In genomic region chr14:54994869-54995186, GRCm38 (mm10) we compare ENCODE assay signal across 12 mouse cellular contexts. TPM values are rescaled to one million over a fixed set of nuclear protein-coding genes. Genes with fewer than 3 reads are reported as not detected.
DNase-seq lines count a peak whose midpoint lies in the region; ATAC-seq lines count a peak whose summit lies in the region.
"Had no signal": no experiment of that assay in that cellular context is flagged by ENCODE, and none has a peak within 500 bp of the region (broad histone marks: within the 10 kb centered on the region; RNA-seq: fewer than 3 reads in every experiment).

No protein-coding gene starts in this region.

- H3K9ac ChIP-seq in neural tube, embryonic 13.5 days = no peak overlapping the region
- H3K9ac ChIP-seq in forebrain, embryonic 16.5 days (replicated peaks; ENCODE audit: low read depth, low read length) = 0 out of 2 replicates have a peak overlapping the region, but pooled peaks have one; percentile 12
- H3K9ac ChIP-seq in hindbrain, embryonic 16.5 days (ENCODE audit: low read depth, low read length) = no peak overlapping the region
- H3K9ac ChIP-seq in neural tube, embryonic 15.5 days (replicated peaks) = no peak overlapping the region

- H3K9me3 ChIP-seq in neural tube, embryonic 13.5 days = no peaks in the 10 kb centered on the region
- H3K9me3 ChIP-seq in forebrain, embryonic 16.5 days (ENCODE audit: control insufficient read depth, low read length) = no peaks in the 10 kb centered on the region
- H3K9me3 ChIP-seq in hindbrain, embryonic 16.5 days (ENCODE audit: control insufficient read depth, low read length) = no peaks in the 10 kb centered on the region
- H3K9me3 ChIP-seq in neural tube, embryonic 15.5 days (replicated peaks) = no peaks in the 10 kb centered on the region

- no peaks in the 10 kb centered on the region for H3K27me3 ChIP-seq in neural tube, embryonic 13.5 days
- H3K27me3 ChIP-seq in forebrain, embryonic 16.5 days (replicated peaks; ENCODE audit: control insufficient read depth, insufficient read depth, low read length) = no peaks in the 10 kb centered on the region
- H3K27me3 ChIP-seq in hindbrain, embryonic 16.5 days (replicated peaks; ENCODE audit: control insufficient read depth, insufficient read depth, low read length) = no peaks in the 10 kb centered on the region
- no peaks in the 10 kb centered on the region for H3K27me3 ChIP-seq in neural tube, embryonic 15.5 days (replicated peaks)

- peaks cover 21% of the 10 kb centered on the region for H3K4me1 ChIP-seq in neural tube, embryonic 13.5 days (replicated peaks)
- H3K4me1 ChIP-seq in forebrain, embryonic 16.5 days (replicated peaks; ENCODE audit: control insufficient read depth, insufficient read depth, low read length) = peaks cover 33% of the 10 kb centered on the region
- H3K4me1 ChIP-seq in hindbrain, embryonic 16.5 days (ENCODE audit: control insufficient read depth, insufficient read depth, low read depth, low read length) = peaks cover 14% of the 10 kb centered on the region
- H3K4me1 ChIP-seq in neural tube, embryonic 15.5 days = peaks cover 17% of the 10 kb centered on the region

- H3K27ac ChIP-seq in neural tube, embryonic 13.5 days (replicated peaks) = peak overlapping the region; percentile 70; the same call in 1 of the 2 replicates
- peak overlapping the region; percentile 94 for H3K27ac ChIP-seq in forebrain, embryonic 16.5 days (ENCODE audit: low read length)
- peak overlapping the region; percentile 82 for H3K27ac ChIP-seq in hindbrain, embryonic 16.5 days (ENCODE audit: low read depth, low read length)
- H3K27ac ChIP-seq in neural tube, embryonic 15.5 days (replicated peaks) = peak overlapping the region; percentile 79
- H3K27ac ChIP-seq: kidney, postnatal 0 days had no signal

- H3K4me2 ChIP-seq in neural tube, embryonic 13.5 days = no peak overlapping the region
- no peak overlapping the region for H3K4me2 ChIP-seq in forebrain, embryonic 16.5 days (ENCODE audit: low read length)
- H3K4me2 ChIP-seq in hindbrain, embryonic 16.5 days (ENCODE audit: low read length) = no peak overlapping the region
- H3K4me2 ChIP-seq in neural tube, embryonic 15.5 days = no peak overlapping the region

- DNase-seq in neural tube, embryonic 10.5 days (ENCODE audit: extremely low spot score, low spot score) = no peak
- no peak for DNase-seq in urinary bladder, adult 18-20 months (ENCODE audit: low spot score in 2 of 2)
- DNase-seq in urinary bladder, postnatal 25 days (ENCODE audit: low spot score) = no peak
- DNase-seq: lung, postnatal 10 days; thymus, adult 18-20 months had no signal

- peak; percentile 29; the same call in 1 of the 2 replicates for ATAC-seq in neural tube, embryonic 13.5 days (ENCODE audit: low read depth)
- 0 out of 2 replicates have a peak, but pooled peaks have one; percentile 1 for ATAC-seq in forebrain, embryonic 16.5 days
- ATAC-seq in hindbrain, embryonic 16.5 days = peak; percentile 12; the same call in 1 of the 2 replicates
- no peak for ATAC-seq in neural tube, embryonic 15.5 days (ENCODE audit: low FRiP score)
- ATAC-seq in CD4-positive, CD25-positive, alpha-beta regulatory T cell, adult 4 months = no peak

- no peaks in the 10 kb centered on the region for H3K36me3 ChIP-seq in neural tube, embryonic 13.5 days
- H3K36me3 ChIP-seq in forebrain, embryonic 16.5 days (ENCODE audit: control insufficient read depth, insufficient read depth) = no peaks in the 10 kb centered on the region
- H3K36me3 ChIP-seq in hindbrain, embryonic 16.5 days (ENCODE audit: control insufficient read depth, insufficient read depth, low read length) = no peaks in the 10 kb centered on the region
- no peaks in the 10 kb centered on the region for H3K36me3 ChIP-seq in neural tube, embryonic 15.5 days

- H3K4me3 ChIP-seq in neural tube, embryonic 13.5 days = no peak overlapping the region
- no peak overlapping the region for H3K4me3 ChIP-seq in forebrain, embryonic 16.5 days (replicated peaks; ENCODE audit: low read length)
- H3K4me3 ChIP-seq in hindbrain, embryonic 16.5 days (ENCODE audit: low read length) = no peak overlapping the region
- H3K4me3 ChIP-seq in neural tube, embryonic 15.5 days (replicated peaks) = no peak overlapping the region

RNA-seq across cellular contexts. Expression of gene Myh7, which starts 0.4 kb away (rescaled TPM):
- 7.6 and 10.3 TPM in 2 replicates for polyA plus RNA-seq in neural tube, embryonic 13.5 days (2015; fragmentation: Nextera tagmentation; extraction: Ambion mirVana)
- 6.9 and 7.4 TPM in 2 replicates for polyA plus RNA-seq in forebrain, embryonic 16.5 days (2015; fragmentation: Nextera tagmentation; extraction: Ambion mirVana)
- polyA plus RNA-seq in hindbrain, embryonic 16.5 days (2015; fragmentation: Nextera tagmentation; extraction: Ambion mirVana) = 8.5 and 10.6 TPM in 2 replicates
- 7.4 and 9.6 TPM in 2 replicates for polyA plus RNA-seq in neural tube, embryonic 15.5 days (2015; fragmentation: Nextera tagmentation; extraction: Ambion mirVana)
- not detected for polyA plus RNA-seq in CD4-positive, CD25-positive, alpha-beta regulatory T cell, adult 4 months (2017; shearing (Covaris generic))

RNA-seq across cellular contexts. Expression of gene Gm17428, which starts 18.1 kb away (rescaled TPM):
- not detected in 2 replicates for polyA plus RNA-seq in neural tube, embryonic 13.5 days (2015; fragmentation: Nextera tagmentation; extraction: Ambion mirVana)
- polyA plus RNA-seq in forebrain, embryonic 16.5 days (2015; fragmentation: Nextera tagmentation; extraction: Ambion mirVana) = not detected in 2 replicates
- not detected in 2 replicates for polyA plus RNA-seq in hindbrain, embryonic 16.5 days (2015; fragmentation: Nextera tagmentation; extraction: Ambion mirVana)
- polyA plus RNA-seq in neural tube, embryonic 15.5 days (2015; fragmentation: Nextera tagmentation; extraction: Ambion mirVana) = not detected in 2 replicates
- polyA plus RNA-seq in CD4-positive, CD25-positive, alpha-beta regulatory T cell, adult 4 months (2017; shearing (Covaris generic)) = not detected
- polyA plus RNA-seq: frontal cortex, adult 2 months; kidney, postnatal 0 days had no signal

RNA-seq across cellular contexts. Expression of gene Ngdn, which starts 20.4 kb away (rescaled TPM):
- polyA plus RNA-seq in neural tube, embryonic 13.5 days (2015; fragmentation: Nextera tagmentation; extraction: Ambion mirVana) = 56.4 and 61.9 TPM in 2 replicates
- polyA plus RNA-seq in forebrain, embryonic 16.5 days (2015; fragmentation: Nextera tagmentation; extraction: Ambion mirVana) = 58.8 and 61.2 TPM in 2 replicates
- 48.2 and 50.6 TPM in 2 replicates for polyA plus RNA-seq in hindbrain, embryonic 16.5 days (2015; fragmentation: Nextera tagmentation; extraction: Ambion mirVana)
- 47.6 and 60.4 TPM in 2 replicates for polyA plus RNA-seq in neural tube, embryonic 15.5 days (2015; fragmentation: Nextera tagmentation; extraction: Ambion mirVana)
- 100 to 1,000 TPM; 181 to 192 TPM for polyA plus RNA-seq in CD4-positive, CD25-positive, alpha-beta regulatory T cell, adult 4 months (2017; shearing (Covaris generic))

RNA-seq across cellular contexts. Expression of gene Myh6, which starts 28.1 kb away (rescaled TPM):
- 1.6 and 2.3 TPM in 2 replicates for polyA plus RNA-seq in neural tube, embryonic 13.5 days (2015; fragmentation: Nextera tagmentation; extraction: Ambion mirVana)
- 0.65 and 0.99 TPM in 2 replicates for polyA plus RNA-seq in forebrain, embryonic 16.5 days (2015; fragmentation: Nextera tagmentation; extraction: Ambion mirVana)
- polyA plus RNA-seq in hindbrain, embryonic 16.5 days (2015; fragmentation: Nextera tagmentation; extraction: Ambion mirVana) = 1.6 and 1.8 TPM in 2 replicates
- polyA plus RNA-seq in neural tube, embryonic 15.5 days (2015; fragmentation: Nextera tagmentation; extraction: Ambion mirVana) = 1.8 and 2.5 TPM in 2 replicates
- polyA plus RNA-seq in CD4-positive, CD25-positive, alpha-beta regulatory T cell, adult 4 months (2017; shearing (Covaris generic)) = not detected

RNA-seq across cellular contexts. Expression of gene Cmtm5, which starts 58.8 kb away (rescaled TPM):
- polyA plus RNA-seq in neural tube, embryonic 13.5 days (2015; fragmentation: Nextera tagmentation; extraction: Ambion mirVana) = 20.2 and 24.7 TPM in 2 replicates
- polyA plus RNA-seq in forebrain, embryonic 16.5 days (2015; fragmentation: Nextera tagmentation; extraction: Ambion mirVana) = 3.7 and 4.0 TPM in 2 replicates
- polyA plus RNA-seq in hindbrain, embryonic 16.5 days (2015; fragmentation: Nextera tagmentation; extraction: Ambion mirVana) = 17.0 and 28.5 TPM in 2 replicates
- polyA plus RNA-seq in neural tube, embryonic 15.5 days (2015; fragmentation: Nextera tagmentation; extraction: Ambion mirVana) = 15.8 and 18.1 TPM in 2 replicates
- polyA plus RNA-seq in CD4-positive, CD25-positive, alpha-beta regulatory T cell, adult 4 months (2017; shearing (Covaris generic)) = not detected

Comparison
In these comparisons a context has a peak if more than half of its experiments do, and no peak if none do; other contexts are left out.
1. ATAC-seq: peak in neural tube, embryonic 13.5 days (single experiment), forebrain, embryonic 16.5 days (single experiment) and hindbrain, embryonic 16.5 days (single experiment); none in neural tube, embryonic 15.5 days (single experiment) and CD4-positive, CD25-positive, alpha-beta regulatory T cell, adult 4 months (single experiment).
2. Peak in every context shown above with its lines, with median percentiles within 50 percentile points of each other: H3K27ac ChIP-seq.